Mouse (Mus musculus) CH12.LX (cell line): ENCODE data around the gene Pin4. TPM values are rescaled to one million over a fixed set of nuclear protein-coding genes. Genes with fewer than 3 reads are reported as not detected.

Source experiments
- DNase-seq: peaks from one replicate; pipeline ENCODE4 v3.0.0-alpha.2; 2013; ENCODE audit errors: extremely low read depth
- H3K27ac ChIP-seq: 2 replicates; pipeline ENCODE4 v1.5.1; 2012; ENCODE audit warnings: low read depth, mild to moderate bottlenecking, control low read depth, moderate library complexity; ENCODE audit not compliant: insufficient read depth
- H3K27me3 ChIP-seq: replicated peaks from 2 replicates; pipeline ENCODE3; 2012; ENCODE audit warnings: inconsistent platforms
- H3K36me3 ChIP-seq, 2 experiments: replicated peaks in 1 of 2; 2 replicates each; pipeline versions ENCODE3 to v1.6.1; 2012; ENCODE audit warnings: inconsistent platforms in 1 of 2, low read length in 1 of 2, mild to moderate bottlenecking in 1 of 2, mixed read lengths in 1 of 2, moderate library complexity in 1 of 2; ENCODE audit not compliant: control insufficient read depth in 1 of 2, insufficient read depth in 1 of 2
- H3K4me1 ChIP-seq, 2 experiments: 2 replicates each; pipeline ENCODE4 v1.6.1; 2012; ENCODE audit warnings: inconsistent platforms in 1 of 2, moderate library complexity in 1 of 2; ENCODE audit not compliant: insufficient read depth in 2 of 2, control insufficient read depth in 1 of 2
- H3K4me2 ChIP-seq: 2 replicates; pipeline ENCODE4 v1.6.1; 2012; ENCODE audit warnings: low read depth, mild to moderate bottlenecking, control low read depth; ENCODE audit not compliant: poor library complexity, insufficient read depth, severe bottlenecking
- H3K4me3 ChIP-seq, 3 experiments: fragments of 150-350 bp in 1 of 3; sonication (generic) in 1 of 3; replicated peaks in 1 of 3; 2 replicates each; pipeline versions ENCODE3 to v1.5.1; 2011 to 2012; ENCODE audit warnings: low read depth in 2 of 3, low read length in 2 of 3, mild to moderate bottlenecking in 2 of 3, moderate library complexity in 2 of 3, control low read depth in 1 of 3, improper control_type of control experiment in 1 of 3, inconsistent platforms in 1 of 3, mixed read lengths in 1 of 3; ENCODE audit not compliant: poor library complexity in 1 of 3
- H3K79me2 ChIP-seq: replicated peaks from 2 replicates; pipeline ENCODE4 v1.6.1; 2012; ENCODE audit warnings: mild to moderate bottlenecking, moderate library complexity; ENCODE audit not compliant: control insufficient read depth, poor library complexity, insufficient read depth, severe bottlenecking; ENCODE audit errors: extremely low read depth
- H3K9ac ChIP-seq: 2 replicates; pipeline ENCODE4 v1.6.1; 2012; ENCODE audit warnings: low read depth, mild to moderate bottlenecking, control low read depth, moderate library complexity; ENCODE audit not compliant: insufficient read depth
- H3K9me3 ChIP-seq: replicated peaks from 2 replicates; pipeline ENCODE3; 2012; ENCODE audit warnings: low read length, inconsistent platforms, mixed read lengths
- BHLHE40 ChIP-seq: IDR thresholded peaks from 2 replicates; pipeline ENCODE4 v1.6.1; 2011; ENCODE audit warnings: mild to moderate bottlenecking, low read depth, low read length, improper control_type of control experiment
- E2F4 ChIP-seq: IDR thresholded peaks from 2 replicates; pipeline ENCODE4 v1.6.1; 2011; ENCODE audit warnings: low read depth, low read length, improper control_type of control experiment; ENCODE audit not compliant: insufficient replicate concordance
- ETS1 ChIP-seq: conservative IDR thresholded peaks from 2 replicates; pipeline ENCODE4 v1.6.1; 2012; ENCODE audit warnings: low read depth, mild to moderate bottlenecking, inconsistent platforms, low read length, improper control_type of control experiment, moderate library complexity
- GABPA ChIP-seq: IDR thresholded peaks from 2 replicates; pipeline ENCODE4 v1.6.1; 2012; ENCODE audit warnings: low read depth, low read length, improper control_type of control experiment, inconsistent platforms; ENCODE audit not compliant: insufficient replicate concordance
- HCFC1 ChIP-seq: IDR thresholded peaks from 2 replicates; pipeline ENCODE4 v1.6.1; 2012; ENCODE audit warnings: low read depth, mild to moderate bottlenecking, inconsistent platforms, low read length, improper control_type of control experiment
- MAFK ChIP-seq: IDR thresholded peaks from 2 replicates; pipeline ENCODE4 v1.6.1; 2011; ENCODE audit warnings: low read length, improper control_type of control experiment; ENCODE audit not compliant: insufficient replicate concordance
- MEF2A ChIP-seq: IDR thresholded peaks from 2 replicates; pipeline ENCODE4 v1.6.1; 2014; ENCODE audit warnings: low read depth, mild to moderate bottlenecking, inconsistent platforms, low read length, improper control_type of control experiment, borderline replicate concordance
- MXI1 ChIP-seq: IDR thresholded peaks from 2 replicates; pipeline ENCODE4 v1.6.1; 2011; ENCODE audit warnings: mild to moderate bottlenecking, low read depth, low read length, improper control_type of control experiment
- NRF1 ChIP-seq: IDR thresholded peaks from 2 replicates; pipeline ENCODE4 v1.6.1; 2014; ENCODE audit warnings: low read depth, mild to moderate bottlenecking, inconsistent platforms, low read length, improper control_type of control experiment, moderate library complexity
- PAX5 ChIP-seq: IDR thresholded peaks from 2 replicates; pipeline ENCODE4 v1.6.1; 2012; ENCODE audit warnings: low read length, inconsistent platforms, mixed read lengths
- POLR2A ChIP-seq: IDR thresholded peaks from 2 replicates; pipeline ENCODE4 v1.6.1; 2011; ENCODE audit warnings: low read depth, mild to moderate bottlenecking, improper control_type of control experiment, low read length
- RCOR1 ChIP-seq: conservative IDR thresholded peaks from 2 replicates; pipeline ENCODE4 v1.6.1; 2012; ENCODE audit warnings: low read depth, mild to moderate bottlenecking, inconsistent platforms, low read length, improper control_type of control experiment
- SIN3A ChIP-seq: IDR thresholded peaks from 2 replicates; pipeline ENCODE4 v1.6.1; 2012; ENCODE audit warnings: low read length, improper control_type of control experiment, inconsistent platforms
- TCF12 ChIP-seq: IDR thresholded peaks from 2 replicates; pipeline ENCODE4 v1.6.1; 2014; ENCODE audit warnings: low read depth, mild to moderate bottlenecking, inconsistent platforms, low read length, improper control_type of control experiment
- ZMIZ1 ChIP-seq: IDR thresholded peaks from 2 replicates; pipeline ENCODE4 v1.6.1; 2012; ENCODE audit warnings: low read depth, mild to moderate bottlenecking, inconsistent platforms, low read length, improper control_type of control experiment
- dilution Hi-C: fragments of 300-500 bp; cut with MboI; formaldehyde crosslinking; loops from 2 replicates; pipeline ENCODE4 v1.14.3; 2020; ENCODE audit warnings: low sequenced_read_pairs; ENCODE audit not compliant: extremely low pct_unique_long_range_greater_than_20kb, extremely low pct_ligation_motif_present
- in situ Hi-C: fragments of 300-500 bp; cut with MboI; formaldehyde crosslinking; loops from 3 replicates; pipeline ENCODE4 v1.14.3; 2019; ENCODE audit warnings: low sequenced_read_pairs, low pct_ligation_motif_present, low pct_unique_long_range_greater_than_20kb, mixed read lengths
- polyA plus RNA-seq: library from polyadenylated mRNA; unstranded; fragments of >175 nt; gene quantifications from 2 replicates; pipeline ENCODE4 v1.2.1, GENCODE M21; 2012; ENCODE audit warnings: low read depth; ENCODE audit not compliant: insufficient read length
- total RNA-seq, 2 experiments: library from RNA; depleted of rRNA; stranded (reverse); fragments of 300-350 nt in 1 of 2; fragments of >200 nt in 1 of 2; gene quantifications; 2 replicates each; pipeline ENCODE4 v1.2.3; 2012 to 2014

Gene Pin4
- total and polyA plus RNA-seq, 3 experiments, result 53.4 to 66.2 (median 62.0) TPM

DNA sequence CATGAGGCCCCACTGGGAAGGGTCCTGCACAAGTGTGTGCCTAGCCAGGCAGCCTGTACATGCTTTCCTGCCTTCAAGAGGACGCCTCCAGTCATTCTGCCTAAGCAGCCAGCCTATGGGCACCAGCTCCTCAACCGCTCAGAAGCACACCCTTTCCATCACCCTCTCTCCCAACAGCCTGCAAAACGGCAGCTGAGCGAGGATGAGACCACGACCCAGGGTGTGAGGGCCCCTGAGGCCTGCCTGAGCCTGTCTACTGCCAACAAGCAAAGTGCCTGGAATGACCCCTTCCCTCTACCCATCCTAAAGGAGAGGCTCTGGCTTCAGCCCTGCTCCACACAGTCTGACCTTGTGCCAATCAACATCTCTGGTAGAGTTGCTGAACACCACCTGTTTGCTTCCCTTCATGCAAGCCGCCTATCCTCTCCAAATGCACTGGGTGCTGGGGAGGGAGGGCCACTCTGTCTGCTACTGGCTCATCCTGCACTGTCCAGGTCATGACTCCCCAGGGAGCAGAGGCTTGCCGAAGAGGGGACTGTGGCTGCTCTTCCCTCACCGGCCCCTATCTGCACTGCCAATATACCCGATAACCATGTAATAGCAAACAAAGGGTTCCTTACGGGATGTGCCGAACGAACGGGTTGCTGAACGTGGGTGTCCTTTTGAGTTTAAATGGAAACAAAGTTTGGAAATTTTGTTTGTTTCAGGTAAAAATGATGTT, 45.5 kb upstream of the Pin4 start:
- H3K4me3 ChIP-seq, result no peak overlapping the region
- dilution Hi-C loops (no loop called here), in situ Hi-C loops (loop anchor here (25.0 kb wide), 1 partner anchor 111 kb away; no protein-coding TSS in a partner anchor)
- H3K9ac ChIP-seq, result no peak overlapping the region
- DNase-seq, result no peak
- TF ChIP-seq BHLHE40 (no peak), POLR2A (no peak), SIN3A (no peak), TCF12 (no peak), ZMIZ1 (no peak), MXI1 (no peak), RCOR1 (no peak), MEF2A (no peak)
- no peak overlapping the region for H3K27ac ChIP-seq
- no peaks in the 10 kb centered on the region for H3K79me2 ChIP-seq
- no peaks in the 10 kb centered on the region for H3K36me3 ChIP-seq
- H3K27me3 ChIP-seq, result no peaks in the 10 kb centered on the region
- H3K9me3 ChIP-seq, result no peaks in the 10 kb centered on the region
- H3K4me2 ChIP-seq, result no peak overlapping the region
- H3K4me1 ChIP-seq, result peaks cover 21 to 63% of the 10 kb centered on the region in 2 experiments

DNA sequence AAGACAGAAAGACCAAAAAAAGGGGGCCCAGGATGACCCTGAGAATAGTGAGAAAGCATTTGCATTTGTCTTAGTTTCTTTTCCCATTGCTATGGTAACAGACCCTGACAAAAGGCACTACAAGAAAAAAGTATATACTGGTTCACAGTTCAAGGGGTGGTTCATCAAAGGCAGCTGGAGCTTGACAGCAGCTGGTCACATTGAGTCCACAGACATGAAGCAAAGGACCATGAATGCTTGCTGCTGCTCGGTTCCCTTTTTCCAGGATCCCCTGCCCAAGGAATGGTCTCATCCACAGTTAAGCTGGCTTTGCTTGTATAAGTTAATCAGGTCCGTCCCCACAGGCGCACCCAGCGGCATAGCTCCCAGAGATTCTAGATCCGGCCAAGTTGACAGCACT, 44.8 kb upstream of the Pin4 start:
- no peaks in the 10 kb centered on the region for H3K36me3 ChIP-seq
- in situ Hi-C loops, result loop anchor here (25.0 kb wide), 1 partner anchor 112 kb away; no protein-coding TSS in a partner anchor
- H3K4me3 ChIP-seq, result no peak overlapping the region
- peaks cover 21 to 63% of the 10 kb centered on the region in 2 experiments for H3K4me1 ChIP-seq
- no peaks in the 10 kb centered on the region for H3K79me2 ChIP-seq
- DNase-seq, result no peak
- TF ChIP-seq TCF12 (no peak), PAX5 (no peak), ETS1 (no peak), NRF1 (no peak), RCOR1 (no peak), E2F4 (no peak), HCFC1 (no peak)
- no peak overlapping the region for H3K4me2 ChIP-seq
- dilution Hi-C loops, result no loop called here
- H3K27ac ChIP-seq, result no peak overlapping the region
- no peaks in the 10 kb centered on the region for H3K27me3 ChIP-seq
- no peak overlapping the region for H3K9ac ChIP-seq
- H3K9me3 ChIP-seq, result no peaks in the 10 kb centered on the region

DNA sequence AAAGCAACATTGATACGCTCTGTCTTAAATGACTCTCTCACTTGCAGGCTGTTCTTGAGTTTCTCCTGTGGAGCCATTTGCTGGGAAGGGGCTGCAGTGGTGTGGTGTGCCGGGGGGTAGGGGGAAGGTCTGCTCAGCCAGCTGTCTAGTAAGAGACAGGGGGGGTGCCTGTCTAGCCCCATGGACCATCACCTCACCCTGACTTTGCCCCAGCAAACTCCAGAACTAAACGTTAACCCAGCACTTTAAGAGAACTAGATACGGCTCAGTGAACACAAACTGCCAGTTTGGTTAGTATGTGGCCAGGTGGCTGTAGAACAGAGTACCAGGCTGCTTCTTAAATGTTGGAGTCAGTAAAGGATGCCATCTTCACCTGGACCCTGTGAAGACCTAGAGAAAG, 44.1 kb upstream of the Pin4 start:
- Histone ChIP-seq H3K36me3 (no peaks in the 10 kb centered on the region), H3K9ac (no peak overlapping the region), H3K4me2 (no peak overlapping the region), H3K4me1 (peaks cover 21 to 63% of the 10 kb centered on the region in 2 experiments), H3K9me3 (no peaks in the 10 kb centered on the region), H3K27me3 (no peaks in the 10 kb centered on the region), H3K27ac (no peak overlapping the region), H3K4me3 (no peak overlapping the region), H3K79me2 (no peaks in the 10 kb centered on the region)
- TF ChIP-seq MAFK (no peak), GABPA (no peak)
- in situ Hi-C loops, result no loop called here
- dilution Hi-C loops, result no loop called here
- no peak for DNase-seq
